Mouse (Mus musculus): ENCODE results near the gene Pou3f3. TPM values are rescaled to one million over a fixed set of nuclear protein-coding genes. Genes with fewer than 3 reads are reported as not detected.
A peak's percentile ranks its signal among the peaks of the same experiment; 100 is the strongest.

The Pou3f3 gene
- total RNA-seq, 2 experiments from 2014 or later, result 61.6 to 66.4 TPM

- no peak for TF ChIP-seq CTCF (IDR thresholded peaks at IDR 0.05)
- intact Hi-C loops (cut with DNase I), result no loop called here
- DNase-seq (ENCODE audit: extremely low spot score in 1 of 2, low spot score in 2 of 2), result no peak
- peak overlapping the region; percentile 58 for H3K27ac ChIP-seq
- H3K4me3 ChIP-seq, result peak overlapping the region; percentile 21
Measured at GRCm38 (mm10) chr1:42703424-42703823, 7.9 kb downstream of the Pou3f3 start.

- DNase-seq (ENCODE audit: extremely low spot score in 1 of 2, low spot score in 2 of 2), result no peak
- Histone ChIP-seq H3K4me3 (peak overlapping the region; percentile 21), H3K27ac (peak overlapping the region; percentile 62)
- no peak for TF ChIP-seq CTCF (IDR thresholded peaks at IDR 0.05)
- intact Hi-C loops (cut with DNase I), result no loop called here
Measured at GRCm38 (mm10) chr1:42703851-42704613, 8.5 kb downstream of the Pou3f3 start.

- peak overlapping the region; percentile 62 for H3K27ac ChIP-seq
- no peak overlapping the region for H3K4me3 ChIP-seq
- DNase-seq (ENCODE audit: extremely low spot score in 1 of 2, low spot score in 2 of 2), result no peak
- intact Hi-C loops (cut with DNase I), result no loop called here
- TF ChIP-seq CTCF (IDR thresholded peaks at IDR 0.05), result no peak
Measured at GRCm38 (mm10) chr1:42704981-42705810, 9.6 kb downstream of the Pou3f3 start.

GRCm38 (mm10) chr1:42705811-42706160, 10.2 kb downstream of the Pou3f3 start:
- intact Hi-C loops (cut with DNase I), result no loop called here
- TF ChIP-seq CTCF (IDR thresholded peaks at IDR 0.05), result no peak
- H3K4me3 ChIP-seq, result no peak overlapping the region
- no peak for DNase-seq (ENCODE audit: extremely low spot score in 1 of 2, low spot score in 2 of 2)
- H3K27ac ChIP-seq, result peak overlapping the region; percentile 62

- H3K27ac ChIP-seq, result no peak overlapping the region; the same call in 1 of the 2 replicates
- no peak for TF ChIP-seq CTCF (IDR thresholded peaks at IDR 0.05)
- DNase-seq (ENCODE audit: extremely low spot score in 1 of 2, low spot score in 2 of 2), result no peak
- intact Hi-C loops (cut with DNase I), result no loop called here
- H3K4me3 ChIP-seq, result no peak overlapping the region
Measured at GRCm38 (mm10) chr1:42707196-42707595, 11.6 kb downstream of the Pou3f3 start.

- Histone ChIP-seq H3K27ac (no peak overlapping the region; the same call in 1 of the 2 replicates), H3K4me3 (no peak overlapping the region)
- intact Hi-C loops (cut with DNase I), result no loop called here
- no peak for DNase-seq (ENCODE audit: extremely low spot score in 1 of 2, low spot score in 2 of 2)
- no peak for TF ChIP-seq CTCF (IDR thresholded peaks at IDR 0.05)
Measured at GRCm38 (mm10) chr1:42707611-42708130, 12.1 kb downstream of the Pou3f3 start.

- peak overlapping the region; percentile 84; the same call in 1 of the 2 replicates for H3K27ac ChIP-seq
- TF ChIP-seq CTCF (IDR thresholded peaks at IDR 0.05), result no peak
- intact Hi-C loops (cut with DNase I), result no loop called here
- DNase-seq (ENCODE audit: extremely low spot score in 1 of 2, low spot score in 2 of 2), result no peak
- no peak overlapping the region for H3K4me3 ChIP-seq
Measured at GRCm38 (mm10) chr1:42709024-42709423, 13.5 kb downstream of the Pou3f3 start.

- TF ChIP-seq CTCF (IDR thresholded peaks at IDR 0.05), result no peak
- H3K27ac ChIP-seq, result peak overlapping the region; percentile 84
- intact Hi-C loops (cut with DNase I), result loop anchor here (5.0 to 10.0 kb wide), 6 partner anchors 452 to 1835 kb away; no protein-coding TSS in a partner anchor
Measured at GRCm38 (mm10) chr1:42709431-42710160, 14.0 kb downstream of the Pou3f3 start.

GRCm38 (mm10) chr1:42710234-42710633, 14.7 kb downstream of the Pou3f3 start:
- Histone ChIP-seq H3K27ac (peak overlapping the region; percentile 84), H3K4me3 (no peak overlapping the region)
- no peak for DNase-seq (ENCODE audit: extremely low spot score in 1 of 2, low spot score in 2 of 2)
- TF ChIP-seq CTCF (IDR thresholded peaks at IDR 0.05), result no peak
- intact Hi-C loops (cut with DNase I), result loop anchor here (5.0 to 10.0 kb wide), 6 partner anchors 453 to 1835 kb away; no protein-coding TSS in a partner anchor

More at GRCm38 (mm10) chr1:42709431-42710160, 14.0 kb downstream of the Pou3f3 start:
- DNase-seq (ENCODE audit: extremely low spot score in 1 of 2, low spot score in 2 of 2), result no peak
- H3K4me3 ChIP-seq, result no peak overlapping the region

GRCm38 (mm10) chr1:42710995-42711394, 15.4 kb downstream of the Pou3f3 start:
- Histone ChIP-seq H3K27ac (peak overlapping the region; percentile 84), H3K4me3 (peak overlapping the region; percentile 14; the same call in 1 of the 2 replicates)
- DNase-seq (ENCODE audit: extremely low spot score in 1 of 2, low spot score in 2 of 2), result no peak
- intact Hi-C loops (cut with DNase I), result loop anchor here (5.0 to 10.0 kb wide), 6 partner anchors 454 to 1836 kb away; no protein-coding TSS in a partner anchor
- no peak for TF ChIP-seq CTCF (IDR thresholded peaks at IDR 0.05)
